Mouse (Mus musculus) limb, embryonic 14.5 days (tissue): ENCODE results near the gene Tmem45a. TPM values are rescaled to one million over a fixed set of nuclear protein-coding genes. Genes with fewer than 3 reads are reported as not detected.

Source experiments
- ATAC-seq: fragments of 200-750 bp; cut with Nextera tagmentation; 2 replicates; pipeline ENCODE4 v1.8.0; 2017; ENCODE audit warnings: low read depth, moderate number of reproducible peaks, moderate TSS enrichment; ENCODE audit not compliant: low FRiP score
- DNase-seq: peaks from one replicate; pipeline ENCODE4 v3.0.0-alpha.2; 2015; ENCODE audit warnings: low spot score
- H3K27ac ChIP-seq: fragments of 300-500 bp; sonication (generic); replicated peaks from 2 replicates; pipeline ENCODE4 v1.5.1; 2014; ENCODE audit warnings: low read depth, mild to moderate bottlenecking, low read length, moderate library complexity, mixed read lengths
- H3K27me3 ChIP-seq: fragments of 300-500 bp; sonication (generic); 2 replicates; pipeline ENCODE4 v1.6.1; 2014; ENCODE audit warnings: low read length, mixed read lengths; ENCODE audit not compliant: control insufficient read depth, insufficient read depth
- H3K36me3 ChIP-seq: fragments of 300-500 bp; sonication (generic); 2 replicates; pipeline ENCODE4 v1.6.1; 2014; ENCODE audit warnings: mild to moderate bottlenecking, low read length, moderate library complexity, mixed read lengths; ENCODE audit not compliant: control insufficient read depth, insufficient read depth
- H3K4me1 ChIP-seq: fragments of 300-500 bp; sonication (generic); 2 replicates; pipeline ENCODE4 v1.6.1; 2014; ENCODE audit warnings: antibody characterized with exemption, low read length, mixed read lengths; ENCODE audit not compliant: control insufficient read depth, insufficient read depth
- H3K4me2 ChIP-seq: fragments of 300-500 bp; sonication (generic); replicated peaks from 2 replicates; pipeline ENCODE4 v1.6.1; 2014; ENCODE audit warnings: low read depth, mild to moderate bottlenecking, low read length, moderate library complexity; ENCODE audit not compliant: severe bottlenecking
- H3K4me3 ChIP-seq: fragments of 300-500 bp; sonication (generic); replicated peaks from 2 replicates; pipeline ENCODE4 v1.5.1; 2014; ENCODE audit warnings: low read length
- H3K9ac ChIP-seq: fragments of 300-500 bp; sonication (generic); 2 replicates; pipeline ENCODE4 v1.6.1; 2014; ENCODE audit warnings: mild to moderate bottlenecking, low read depth, low read length, moderate library complexity; ENCODE audit not compliant: severe bottlenecking
- H3K9me3 ChIP-seq: fragments of 300-500 bp; sonication (generic); 2 replicates; pipeline ENCODE4 v1.6.1; 2016; ENCODE audit warnings: low read length; ENCODE audit not compliant: control insufficient read depth
- POLR2A ChIP-seq: fragments of 200-500 bp; IDR thresholded peaks from 2 replicates; pipeline ENCODE4 v1.8.0; 2012; ENCODE audit warnings: inconsistent platforms, mild to moderate bottlenecking, moderate library complexity, borderline replicate concordance; ENCODE audit not compliant: insufficient read depth, insufficient read length; ENCODE audit errors: extremely low read depth
- WGBS: fragments of 180-500 bp; shearing (Covaris S2); extraction: QIAGEN DNeasy Blood & Tissue Kit; methylation state at CpG from one replicate; pipeline ENCODE4 v1.1.7; 2014; 5-methylcytosine and 5-hydroxymethylcytosine counted together
- polyA plus RNA-seq, 2 experiments: library from polyadenylated mRNA; depleted of rRNA in 1 of 2; stranded (reverse) in 1 of 2; unstranded in 1 of 2; fragments of >200 nt; fragmentation: Nextera tagmentation in 1 of 2; extraction: Ambion mirVana in 1 of 2; gene quantifications; 2 replicates each; pipeline versions ENCODE4 v1.2.1 to v1.2.3; 2012 to 2014

The Tmem45a gene
- polyA plus RNA-seq, 2 experiments, result 40.5 to 99.4 TPM

GRCm38 (mm10) chr16:56801370-56802109, 84.4 kb downstream of the Tmem45a start:
- Histone ChIP-seq H3K27me3 (no peaks in the 10 kb centered on the region), H3K27ac (no peak overlapping the region), H3K4me3 (no peak overlapping the region), H3K4me2 (no peak overlapping the region), H3K36me3 (no peaks in the 10 kb centered on the region), H3K9ac (no peak overlapping the region), H3K9me3 (no peaks in the 10 kb centered on the region), H3K4me1 (no peaks in the 10 kb centered on the region)
- DNase-seq (no peak), ATAC-seq (no peak)
- 73% methylated on average over 6 of the region's 6 CpGs for WGBS
- no peak for TF ChIP-seq POLR2A

GRCm38 (mm10) chr16:56800946-56801345, 85.0 kb downstream of the Tmem45a start:
- DNase-seq, result no peak
- no peaks in the 10 kb centered on the region for H3K9me3 ChIP-seq
- no peak for TF ChIP-seq POLR2A
- H3K9ac ChIP-seq, result no peak overlapping the region
- H3K4me1 ChIP-seq, result no peaks in the 10 kb centered on the region
- no peaks in the 10 kb centered on the region for H3K36me3 ChIP-seq
- ATAC-seq, result no peak
- H3K27me3 ChIP-seq, result no peaks in the 10 kb centered on the region
- WGBS, result 80% methylated on average over 7 of the region's 7 CpGs
- no peak overlapping the region for H3K4me2 ChIP-seq
- no peak overlapping the region for H3K4me3 ChIP-seq
- H3K27ac ChIP-seq, result no peak overlapping the region

- Histone ChIP-seq H3K4me1 (no peaks in the 10 kb centered on the region), H3K4me2 (no peak overlapping the region), H3K9me3 (no peaks in the 10 kb centered on the region), H3K4me3 (no peak overlapping the region), H3K9ac (no peak overlapping the region), H3K36me3 (no peaks in the 10 kb centered on the region), H3K27ac (no peak overlapping the region), H3K27me3 (no peaks in the 10 kb centered on the region)
- DNase-seq (peak; percentile 64), ATAC-seq (no peak)
- TF ChIP-seq POLR2A, result no peak
- 44% methylated on average over 2 of the region's 2 CpGs for WGBS
Measured at GRCm38 (mm10) chr16:56800469-56800868, 85.5 kb downstream of the Tmem45a start.

GRCm38 (mm10) chr16:56799541-56800029, 86.4 kb downstream of the Tmem45a start:
- Histone ChIP-seq H3K36me3 (no peaks in the 10 kb centered on the region), H3K27ac (no peak overlapping the region), H3K27me3 (no peaks in the 10 kb centered on the region), H3K4me3 (no peak overlapping the region), H3K4me1 (no peaks in the 10 kb centered on the region), H3K9me3 (no peaks in the 10 kb centered on the region), H3K9ac (no peak overlapping the region), H3K4me2 (no peak overlapping the region)
- WGBS, result 90% methylated on average over 3 of the region's 3 CpGs
- TF ChIP-seq POLR2A, result no peak
- DNase-seq (no peak), ATAC-seq (no peak)

GRCm38 (mm10) chr16:56798873-56799272, 87.1 kb downstream of the Tmem45a start:
- ATAC-seq (no peak), DNase-seq (no peak)
- Histone ChIP-seq H3K9ac (no peak overlapping the region), H3K27me3 (no peaks in the 10 kb centered on the region), H3K4me1 (no peaks in the 10 kb centered on the region), H3K4me2 (no peak overlapping the region), H3K4me3 (no peak overlapping the region), H3K9me3 (no peaks in the 10 kb centered on the region), H3K36me3 (no peaks in the 10 kb centered on the region), H3K27ac (no peak overlapping the region)
- TF ChIP-seq POLR2A, result no peak
- 79% methylated on average over 7 of the region's 7 CpGs for WGBS
